Mouse (Mus musculus) left cerebral cortex, adult 18-20 months (tissue): ENCODE results near the gene Taar8c. TPM values are rescaled to one million over a fixed set of nuclear protein-coding genes. Genes with fewer than 3 reads are reported as not detected.
"Not testable (repeated sequence)": the region's sequence is repeated elsewhere in the genome, so short reads cannot be mapped to it uniquely, and the experiment has no call there.

Source experiments
- DNase-seq, 2 experiments: peaks; one replicate each; pipeline ENCODE4 v3.0.0; 2021 to 2022; ENCODE audit warnings: low spot score in 2 of 2, mixed read lengths in 1 of 2
- total RNA-seq, 2 experiments: library from RNA; stranded (reverse); gene quantifications; 2 replicates each; pipeline ENCODE4 v1.2.3; 2021

Gene Taar8c
- total RNA-seq, 2 experiments from 2014 or later, result not detected

GRCm38 (mm10) chr10:24074751-24075150 is 27.0 kb downstream of the Taar8c start:
- not testable (repeated sequence) for DNase-seq

- no peak for DNase-seq
These were observed 42.7 kb downstream of the Taar8c start for GRCm38 (mm10) chr10:24058986-24059385.

GRCm38 (mm10) chr10:24052039-24052438 is 49.7 kb downstream of the Taar8c start:
- DNase-seq, result no peak

Other genes with a start within 250 kb of the Taar8c start
- not detected for gene Vnn1, start 207.2 kb downstream of the Taar8c start, total RNA-seq
- gene Taar1, start 181.6 kb downstream of the Taar8c start, total RNA-seq, result not detected
- gene Taar2, start 163.3 kb downstream of the Taar8c start, total RNA-seq, result not detected
- not detected for gene Taar3, start 152.4 kb downstream of the Taar8c start, total RNA-seq
- not detected for gene Taar4, start 141.4 kb downstream of the Taar8c start, total RNA-seq
- not detected for gene Taar5, start 131.2 kb downstream of the Taar8c start, total RNA-seq
- not detected for gene Taar6, start 116.3 kb downstream of the Taar8c start, total RNA-seq
- gene Taar7a, start 108.4 kb downstream of the Taar8c start, total RNA-seq, result not detected
- gene Taar7b, start 102.0 kb downstream of the Taar8c start, total RNA-seq, result not detected
- gene Taar7d, start 74.7 kb downstream of the Taar8c start, total RNA-seq, result not detected
- not detected for gene Taar7e, start 64.3 kb downstream of the Taar8c start, total RNA-seq
- not detected for gene Taar7f, start 52.4 kb downstream of the Taar8c start, total RNA-seq
- gene Taar8a, start 25.4 kb downstream of the Taar8c start, total RNA-seq, result not detected
- gene Taar8b, start 9.6 kb downstream of the Taar8c start, total RNA-seq, result not detected
- gene Taar9, start 7.6 kb upstream of the Taar8c start, total RNA-seq, result not detected
- 100 to 1,000 TPM; 136 to 139 TPM for gene Stx7, start 47.4 kb upstream of the Taar8c start, total RNA-seq
- 10 to 100 TPM in 1 of 2 experiments, 1 to 10 TPM in 1; 9.6 to 10.3 TPM for gene Moxd1, start 121.6 kb upstream of the Taar8c start, total RNA-seq